Mouse (Mus musculus) thymus, adult 2 months (tissue): Measurements from ENCODE around the gene Pip5k1a. TPM values are rescaled to one million over a fixed set of nuclear protein-coding genes. Genes with fewer than 3 reads are reported as not detected.

ENCODE experiments used
- DNase-seq: peaks from one replicate; pipeline ENCODE4 v3.0.0; 2021
- H3K27ac ChIP-seq: fragments of 200-500 bp; 2 replicates; pipeline ENCODE4 v1.5.1; 2012; ENCODE audit warnings: low read length, control low read depth; ENCODE audit not compliant: control insufficient read depth, insufficient read depth
- H3K27me3 ChIP-seq: fragments of 200-500 bp; 2 replicates; pipeline ENCODE4 v1.6.1; 2012; ENCODE audit warnings: mild to moderate bottlenecking, low read length, moderate library complexity, mixed read lengths; ENCODE audit not compliant: control insufficient read depth, insufficient read depth
- H3K36me3 ChIP-seq: fragments of 200-500 bp; 2 replicates; pipeline ENCODE4 v1.6.1; 2012; ENCODE audit warnings: mild to moderate bottlenecking, low read length, moderate library complexity; ENCODE audit not compliant: control insufficient read depth, insufficient read depth
- H3K4me1 ChIP-seq: fragments of 200-500 bp; replicated peaks from 2 replicates; pipeline ENCODE4 v1.6.1; 2012; ENCODE audit warnings: low read length; ENCODE audit not compliant: control insufficient read depth, insufficient read depth
- H3K4me3 ChIP-seq: fragments of 200-500 bp; 2 replicates; pipeline ENCODE4 v1.5.1; 2012; ENCODE audit warnings: mild to moderate bottlenecking, low read length, control low read depth, moderate library complexity; ENCODE audit not compliant: control insufficient read depth, insufficient read depth
- CTCF ChIP-seq: fragments of 200-500 bp; IDR thresholded peaks from 2 replicates; pipeline ENCODE4 v1.5.1; 2012; ENCODE audit warnings: mild to moderate bottlenecking, control low read depth, low read length, moderate library complexity, borderline replicate concordance; ENCODE audit not compliant: control insufficient read depth, poor library complexity, insufficient read depth; ENCODE audit errors: extremely low read depth
- POLR2A ChIP-seq: fragments of 200-500 bp; IDR thresholded peaks from 2 replicates; pipeline ENCODE4 v1.6.1; 2012; ENCODE audit warnings: mild to moderate bottlenecking, low read length, control low read depth, moderate library complexity; ENCODE audit not compliant: control insufficient read depth, poor library complexity, insufficient read depth; ENCODE audit errors: extremely low read depth
- WGBS: fragments of 180-500 bp; shearing (Covaris S2); methylation state at CpG from one replicate; pipeline ENCODE4 v1.1.7; 2018; 5-methylcytosine and 5-hydroxymethylcytosine counted together
- polyA plus RNA-seq: library from polyadenylated mRNA; depleted of rRNA; stranded (reverse); fragments of >200 nt; gene quantifications from 2 replicates; pipeline ENCODE4 v1.2.3, GENCODE M21; 2012

Gene Pip5k1a
- polyA plus RNA-seq, 1 experiment, result 36.5 TPM

DNA sequence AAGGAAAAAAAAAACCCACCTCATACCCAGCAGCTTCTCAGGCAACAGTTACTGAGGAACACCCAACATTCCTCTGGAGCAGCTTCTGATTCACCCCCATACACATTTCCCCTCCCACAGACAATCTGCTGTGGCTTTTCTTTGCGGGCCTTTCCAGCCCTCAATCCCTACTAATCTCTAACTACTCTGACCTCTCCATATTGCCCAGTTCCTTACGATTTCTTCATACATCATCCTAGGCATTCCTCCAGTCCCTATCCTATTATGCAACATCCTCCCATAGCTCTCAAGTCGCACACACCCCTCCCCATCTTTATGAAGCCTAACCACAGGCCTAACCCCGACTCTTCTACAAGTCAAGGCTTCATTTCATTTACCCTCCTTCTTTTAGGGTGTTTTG lies 1.6 kb downstream of the Pip5k1a start:
- Histone ChIP-seq H3K4me3 (no peak overlapping the region), H3K4me1 (peaks cover 4% of the 10 kb centered on the region), H3K27me3 (no peaks in the 10 kb centered on the region), H3K27ac (no peak overlapping the region), H3K36me3 (no peaks in the 10 kb centered on the region)
- WGBS, result 18% methylated on average over 4 of the region's 4 CpGs
- DNase-seq, result no peak
- TF ChIP-seq CTCF (no peak), POLR2A (no peak)

DNA sequence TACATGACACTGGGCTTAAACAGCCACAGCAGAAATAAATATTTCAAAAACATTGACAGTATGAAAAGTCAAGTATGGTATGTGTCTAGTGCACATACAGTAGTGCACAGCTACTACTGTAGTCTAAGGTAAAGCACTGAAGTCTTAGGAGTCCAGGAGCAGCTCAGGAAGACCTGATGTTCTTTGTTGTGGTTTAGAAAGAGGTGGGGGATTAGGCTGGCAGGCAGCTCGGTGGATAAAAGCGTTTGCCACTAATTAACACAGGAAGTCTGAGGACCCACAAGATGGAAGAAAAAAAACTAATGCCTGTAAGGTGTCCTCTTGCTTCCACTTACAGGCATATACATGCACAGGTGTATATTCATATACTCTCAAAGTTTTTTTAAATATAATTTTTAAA lies 5.9 kb downstream of the Pip5k1a start:
- DNase-seq, result no peak
- Histone ChIP-seq H3K27ac (no peak overlapping the region), H3K4me3 (no peak overlapping the region), H3K27me3 (no peaks in the 10 kb centered on the region), H3K4me1 (peaks cover 6% of the 10 kb centered on the region), H3K36me3 (peaks cover 6% of the 10 kb centered on the region; the same call in 1 of the 2 replicates)
- WGBS, result 8% methylated on average over 2 of the region's 2 CpGs
- TF ChIP-seq CTCF (no peak), POLR2A (no peak)

DNA sequence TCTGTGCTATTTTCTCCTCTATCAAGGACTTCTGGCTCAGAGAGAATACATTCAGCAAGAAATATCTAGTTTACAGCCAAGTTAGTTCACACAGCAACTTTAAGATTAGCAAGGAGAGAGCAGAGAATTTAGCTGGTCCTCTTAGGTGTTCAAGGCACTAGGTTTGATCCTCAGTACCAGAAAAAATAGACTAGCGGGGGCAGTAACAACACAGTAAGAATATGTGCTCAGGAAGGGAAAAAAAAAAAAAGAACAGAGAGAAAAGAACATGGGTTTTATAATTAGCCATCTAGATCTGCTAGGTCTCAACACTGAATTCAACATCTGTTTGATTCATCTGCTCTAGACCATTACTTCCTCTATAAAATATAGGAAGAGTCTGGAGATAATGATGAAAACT lies 18.7 kb downstream of the Pip5k1a start:
- Histone ChIP-seq H3K4me3 (no peak overlapping the region), H3K27me3 (no peaks in the 10 kb centered on the region), H3K27ac (no peak overlapping the region), H3K4me1 (no peaks in the 10 kb centered on the region), H3K36me3 (0 out of 2 replicates have a peak, but pooled peaks cover 3% of the 10 kb centered on the region)
- no peak for DNase-seq
- TF ChIP-seq CTCF, result no peak
- TF ChIP-seq POLR2A, result no peak
- 96% methylated on average over 1 of the region's 1 CpGs for WGBS

DNA sequence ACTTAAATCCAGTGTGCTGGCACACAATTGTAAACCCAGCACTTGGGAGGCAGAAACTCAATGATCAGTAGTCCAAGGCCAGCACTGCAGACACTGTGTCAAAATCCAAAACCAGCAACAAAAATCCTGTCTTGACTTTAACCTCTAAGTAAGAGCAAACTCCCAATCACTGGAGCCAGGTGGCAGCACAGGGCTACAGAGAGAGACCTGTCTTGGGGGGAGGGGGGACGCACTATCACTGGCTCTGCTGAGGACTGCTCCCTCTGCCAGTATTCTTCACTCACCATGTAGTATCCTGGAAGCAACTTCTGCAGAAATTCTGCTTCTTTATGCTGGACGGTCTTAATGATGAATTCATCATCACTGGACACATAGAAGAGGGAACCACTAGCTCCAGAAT lies 35.1 kb downstream of the Pip5k1a start:
- Histone ChIP-seq H3K27ac (no peak overlapping the region), H3K36me3 (peaks cover 82% of the 10 kb centered on the region), H3K4me1 (no peaks in the 10 kb centered on the region), H3K27me3 (no peaks in the 10 kb centered on the region), H3K4me3 (no peak overlapping the region)
- no peak for DNase-seq
- WGBS, result 94% methylated on average over 2 of the region's 2 CpGs
- no peak for TF ChIP-seq POLR2A
- no peak for TF ChIP-seq CTCF

DNA sequence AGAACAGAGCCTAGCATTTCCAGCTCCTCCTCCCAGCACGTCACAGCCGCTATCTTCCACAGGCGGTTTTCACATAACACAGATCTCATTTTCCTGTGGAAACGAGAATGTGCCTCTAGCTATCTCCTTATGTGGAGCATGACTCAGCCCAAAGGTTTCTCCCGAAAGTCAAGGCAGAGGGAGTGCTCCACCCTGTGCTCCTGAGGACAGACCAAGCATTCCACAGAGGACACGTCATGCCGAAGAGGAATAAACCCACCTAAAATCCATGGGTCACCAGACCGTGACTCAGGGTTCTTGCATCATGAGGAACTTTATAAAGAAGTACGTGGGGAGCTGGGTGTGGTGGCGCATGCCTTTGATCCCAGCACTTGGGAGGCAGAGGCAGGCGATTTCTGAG lies 40.2 kb downstream of the Pip5k1a start:
- TF ChIP-seq CTCF (no peak), POLR2A (no peak)
- DNase-seq, result no peak
- H3K4me3 ChIP-seq, result no peak overlapping the region
- peaks cover 93% of the 10 kb centered on the region for H3K36me3 ChIP-seq
- 95% methylated on average over 11 of the region's 11 CpGs for WGBS
- no peaks in the 10 kb centered on the region for H3K4me1 ChIP-seq
- H3K27me3 ChIP-seq, result no peaks in the 10 kb centered on the region
- no peak overlapping the region for H3K27ac ChIP-seq

DNA sequence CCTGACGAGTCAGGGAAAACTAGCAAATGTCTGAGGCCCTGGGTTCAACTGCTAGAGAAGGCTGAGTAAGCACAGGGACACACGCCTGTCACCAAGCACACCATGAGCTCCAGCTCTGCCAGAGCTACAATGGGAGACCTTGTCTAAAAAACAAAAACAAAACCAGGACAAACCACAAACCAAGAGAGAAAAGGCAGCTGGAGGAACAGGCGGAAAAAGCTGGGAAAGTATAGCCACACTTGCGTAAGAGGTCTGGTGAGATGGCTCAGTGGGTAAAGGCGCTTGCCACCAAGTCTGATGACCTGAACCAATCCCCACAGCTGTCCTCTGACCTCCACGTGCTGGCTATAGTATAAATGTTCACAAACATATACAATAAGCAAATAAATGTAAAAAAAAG lies 40.6 kb downstream of the Pip5k1a start:
- TF ChIP-seq CTCF, result no peak
- TF ChIP-seq POLR2A, result no peak
- Histone ChIP-seq H3K4me1 (no peaks in the 10 kb centered on the region), H3K4me3 (no peak overlapping the region), H3K27me3 (no peaks in the 10 kb centered on the region), H3K36me3 (peaks cover 93% of the 10 kb centered on the region), H3K27ac (no peak overlapping the region)
- DNase-seq, result no peak
- WGBS, result 95% methylated on average over 6 of the region's 6 CpGs

DNA sequence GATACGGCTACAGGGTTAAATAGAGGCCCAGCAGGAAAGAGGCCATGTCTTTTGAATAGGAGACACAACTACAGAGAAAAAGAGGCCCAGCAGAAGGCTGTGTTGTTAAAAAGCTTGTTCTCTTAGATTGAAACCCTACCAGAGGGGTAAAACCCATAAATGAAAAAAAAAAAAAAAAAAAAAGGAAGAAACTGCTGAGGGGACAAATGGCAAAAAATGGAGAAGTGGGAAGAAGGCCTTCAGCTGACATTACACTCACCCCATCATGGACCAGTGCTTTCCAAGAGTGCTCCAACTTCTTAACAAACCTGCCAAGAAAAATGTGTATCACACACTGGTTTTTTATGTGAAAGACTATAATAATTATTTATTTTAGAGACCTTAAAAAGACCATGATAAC lies 41.2 kb downstream of the Pip5k1a start:
- H3K4me1 ChIP-seq, result no peaks in the 10 kb centered on the region
- no peaks in the 10 kb centered on the region for H3K27me3 ChIP-seq
- H3K4me3 ChIP-seq, result no peak overlapping the region
- H3K27ac ChIP-seq, result no peak overlapping the region
- peaks cover 93% of the 10 kb centered on the region for H3K36me3 ChIP-seq
- 94% methylated on average over 1 of the region's 1 CpGs for WGBS
- DNase-seq, result no peak
- TF ChIP-seq CTCF, result no peak
- no peak for TF ChIP-seq POLR2A
